Mouse (Mus musculus) liver, embryonic 12.5 days (tissue): Measurements from ENCODE around the gene Lrrc8b. TPM values are rescaled to one million over a fixed set of nuclear protein-coding genes. Genes with fewer than 3 reads are reported as not detected.

Experiments
- ATAC-seq: fragments of 200-750 bp; cut with Nextera tagmentation; 2 replicates; pipeline ENCODE4 v1.8.0; 2017; ENCODE audit warnings: moderate number of reproducible peaks, mild to moderate bottlenecking, moderate library complexity
- H3K27ac ChIP-seq: fragments of 300-500 bp; sonication (generic); 2 replicates; pipeline ENCODE4 v1.5.1; 2016; ENCODE audit warnings: mild to moderate bottlenecking
- H3K27me3 ChIP-seq: fragments of 300-500 bp; sonication (generic); replicated peaks from 2 replicates; pipeline ENCODE4 v1.6.1; 2016; ENCODE audit warnings: mild to moderate bottlenecking, moderate library complexity
- H3K36me3 ChIP-seq: fragments of 300-500 bp; sonication (generic); 2 replicates; pipeline ENCODE4 v1.6.1; 2016; ENCODE audit warnings: mild to moderate bottlenecking, moderate library complexity
- H3K4me1 ChIP-seq: fragments of 300-500 bp; sonication (generic); 2 replicates; pipeline ENCODE4 v1.6.1; 2016
- H3K4me2 ChIP-seq: fragments of 300-500 bp; sonication (generic); 2 replicates; pipeline ENCODE4 v1.6.1; 2016; ENCODE audit warnings: mild to moderate bottlenecking, moderate library complexity
- H3K4me3 ChIP-seq: fragments of 300-500 bp; sonication (generic); 2 replicates; pipeline ENCODE4 v1.5.1; 2016; ENCODE audit warnings: mild to moderate bottlenecking, moderate library complexity
- H3K9ac ChIP-seq: fragments of 300-500 bp; sonication (generic); 2 replicates; pipeline ENCODE4 v1.6.1; 2016; ENCODE audit warnings: mild to moderate bottlenecking, moderate library complexity
- H3K9me3 ChIP-seq: fragments of 300-500 bp; sonication (generic); replicated peaks from 2 replicates; pipeline ENCODE4 v1.6.1; 2016; ENCODE audit warnings: mild to moderate bottlenecking, moderate library complexity
- WGBS: fragments of 180-500 bp; shearing (Covaris S2); methylation state at CpG from one replicate; pipeline ENCODE4 v1.1.7; 2016; ENCODE audit not compliant: insufficient replicate concordance; 5-methylcytosine and 5-hydroxymethylcytosine counted together
- polyA plus RNA-seq: library from polyadenylated mRNA; unstranded; fragments of >200 nt; fragmentation: Nextera tagmentation; extraction: Ambion mirVana; gene quantifications from 2 replicates; pipeline ENCODE4 v1.2.1, GENCODE M21; 2016

Gene Lrrc8b
- polyA plus RNA-seq, 1 experiment from 2014 or later, result 7.5 TPM

DNA sequence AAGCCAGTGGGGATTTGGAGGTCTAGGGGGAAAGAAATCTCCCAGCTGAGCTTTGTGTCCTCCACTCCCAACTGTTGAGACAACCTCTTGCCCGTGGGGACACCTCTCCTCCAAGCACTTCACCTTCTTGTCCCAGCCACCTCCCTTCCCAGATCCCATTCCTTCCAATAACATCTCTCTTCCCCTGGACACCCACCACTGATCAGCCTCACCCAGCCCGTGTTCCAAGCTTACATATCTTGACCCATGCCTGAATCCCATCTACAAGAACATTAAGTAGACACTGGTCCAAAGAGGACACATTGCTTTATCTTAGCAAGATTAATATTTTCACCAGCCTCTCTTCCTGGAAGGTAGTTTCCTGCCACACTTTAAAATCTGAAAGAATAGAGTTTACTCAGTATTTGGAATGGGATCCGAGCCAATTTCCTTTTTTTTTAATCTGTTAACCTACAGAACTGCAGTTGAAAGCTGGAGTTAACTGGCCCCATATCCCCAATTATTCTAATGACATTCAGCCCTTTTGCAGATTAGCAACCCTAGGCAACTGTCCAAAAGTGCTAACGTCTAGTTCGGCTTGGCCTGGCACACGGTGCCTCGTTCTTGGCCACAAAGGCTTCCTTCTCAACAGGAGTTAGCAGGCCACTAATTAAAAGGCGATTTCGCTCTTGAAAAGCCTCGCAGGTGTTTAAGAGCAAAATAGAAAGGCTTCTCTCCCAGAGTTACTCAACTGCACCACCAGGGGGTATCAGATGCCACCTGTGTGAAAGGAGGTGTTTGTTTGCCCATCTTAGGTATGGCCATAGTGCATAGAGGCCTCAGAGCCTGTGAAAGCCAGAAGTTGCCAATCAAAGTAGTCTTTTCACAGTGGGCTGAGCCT is 77.0 kb downstream of the Lrrc8b start:
- no peak overlapping the region for H3K4me3 ChIP-seq
- no peaks in the 10 kb centered on the region for H3K9me3 ChIP-seq
- H3K27me3 ChIP-seq, result peaks cover 16% of the 10 kb centered on the region
- peaks cover 16% of the 10 kb centered on the region for H3K4me1 ChIP-seq
- H3K4me2 ChIP-seq, result no peak overlapping the region
- WGBS, result 54% methylated on average over 10 of the region's 10 CpGs
- ATAC-seq, result no peak
- H3K27ac ChIP-seq, result no peak overlapping the region
- H3K36me3 ChIP-seq, result peaks cover 11% of the 10 kb centered on the region; the same call in 1 of the 2 replicates
- no peak overlapping the region for H3K9ac ChIP-seq

DNA sequence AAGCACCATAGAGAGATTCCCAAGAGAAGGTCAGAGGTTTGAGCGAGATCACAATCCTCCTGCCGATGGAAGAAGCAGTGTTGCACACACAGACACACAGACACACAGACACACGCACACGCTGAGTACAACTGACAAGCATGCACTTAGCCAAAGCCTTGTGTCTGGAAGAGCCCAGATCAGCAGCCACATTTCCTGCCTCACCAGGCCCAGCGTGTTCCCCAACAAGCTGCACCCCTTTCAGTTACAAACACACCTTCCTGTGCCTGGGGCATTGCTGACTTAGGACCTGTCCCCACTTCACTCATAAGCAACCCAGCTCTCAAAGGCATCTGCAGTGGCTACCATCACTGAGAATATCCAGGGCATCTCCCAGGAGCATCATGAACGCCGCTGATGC is 77.8 kb downstream of the Lrrc8b start:
- Histone ChIP-seq H3K27ac (no peak overlapping the region), H3K4me2 (no peak overlapping the region), H3K4me3 (no peak overlapping the region), H3K27me3 (peaks cover 19% of the 10 kb centered on the region), H3K9ac (no peak overlapping the region), H3K9me3 (no peaks in the 10 kb centered on the region), H3K4me1 (peaks cover 16% of the 10 kb centered on the region), H3K36me3 (peaks cover 11% of the 10 kb centered on the region; the same call in 1 of the 2 replicates)
- ATAC-seq, result no peak
- WGBS, result 75% methylated on average over 7 of the region's 7 CpGs

DNA sequence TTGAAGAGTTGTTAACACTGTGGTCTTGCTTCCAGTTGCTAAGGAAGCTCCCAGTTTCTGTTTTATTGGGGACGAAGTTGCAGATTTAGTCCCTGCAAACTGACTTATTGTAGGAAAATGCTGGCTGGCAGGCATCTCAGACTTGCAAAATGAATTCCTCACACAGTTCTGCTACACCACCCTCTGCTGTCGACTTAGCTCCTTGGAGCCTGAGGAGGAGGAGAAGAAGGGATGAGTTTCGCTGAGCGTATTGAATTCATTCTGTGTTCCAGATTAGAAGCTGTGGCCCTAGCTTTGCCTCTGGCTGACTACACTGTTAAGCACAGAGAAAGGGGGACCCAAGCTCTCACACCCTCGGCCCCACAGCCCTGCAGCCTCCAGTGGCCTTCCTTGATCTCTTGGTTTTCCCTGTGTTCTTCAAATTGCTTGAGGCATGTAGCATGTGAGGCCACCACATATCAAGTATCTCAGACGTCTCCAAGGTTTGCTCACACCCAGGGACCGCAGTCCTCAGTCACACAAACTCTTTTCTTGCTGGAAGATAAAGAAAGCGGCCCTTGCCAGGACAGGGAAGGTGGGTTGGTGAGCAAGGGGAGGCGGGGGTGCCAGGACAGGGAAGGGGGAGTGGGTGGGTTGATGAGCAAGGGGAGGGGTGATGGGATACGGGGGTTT is 78.8 kb downstream of the Lrrc8b start:
- ATAC-seq, result no peak
- H3K4me2 ChIP-seq, result peak overlapping the region; percentile 62
- H3K27ac ChIP-seq, result no peak overlapping the region
- peaks cover 20% of the 10 kb centered on the region for H3K4me1 ChIP-seq
- H3K4me3 ChIP-seq, result no peak overlapping the region
- H3K27me3 ChIP-seq, result peaks cover 19% of the 10 kb centered on the region
- 48% methylated on average over 10 of the region's 10 CpGs for WGBS
- no peak overlapping the region for H3K9ac ChIP-seq
- peaks cover 11% of the 10 kb centered on the region; the same call in 1 of the 2 replicates for H3K36me3 ChIP-seq
- no peaks in the 10 kb centered on the region for H3K9me3 ChIP-seq

GRCm38 (mm10) chr5:105494918-105495901 is 79.6 kb downstream of the Lrrc8b start:
- 10% methylated on average over 22 of the region's 24 CpGs for WGBS
- peaks cover 9% of the 10 kb centered on the region; the same call in 1 of the 2 replicates for H3K36me3 ChIP-seq
- H3K27me3 ChIP-seq, result peaks cover 19% of the 10 kb centered on the region
- H3K9me3 ChIP-seq, result no peaks in the 10 kb centered on the region
- H3K4me1 ChIP-seq, result peaks cover 25% of the 10 kb centered on the region
- peak; percentile 72 for ATAC-seq
- H3K4me2 ChIP-seq, result peak overlapping the region; percentile 62
- no peak overlapping the region for H3K27ac ChIP-seq
- H3K9ac ChIP-seq, result 0 out of 2 replicates have a peak overlapping the region, but pooled peaks have one; percentile 17
- H3K4me3 ChIP-seq, result peak overlapping the region; percentile 32

GRCm38 (mm10) chr5:105496133-105496532 is 80.6 kb downstream of the Lrrc8b start:
- ATAC-seq, result no peak
- peaks cover 19% of the 10 kb centered on the region for H3K27me3 ChIP-seq
- no peaks in the 10 kb centered on the region for H3K9me3 ChIP-seq
- H3K4me1 ChIP-seq, result peaks cover 25% of the 10 kb centered on the region
- WGBS, result 66% methylated on average over 4 of the region's 4 CpGs
- no peak overlapping the region for H3K9ac ChIP-seq
- no peak overlapping the region for H3K4me2 ChIP-seq
- no peaks in the 10 kb centered on the region for H3K36me3 ChIP-seq
- H3K27ac ChIP-seq, result no peak overlapping the region
- no peak overlapping the region for H3K4me3 ChIP-seq

DNA sequence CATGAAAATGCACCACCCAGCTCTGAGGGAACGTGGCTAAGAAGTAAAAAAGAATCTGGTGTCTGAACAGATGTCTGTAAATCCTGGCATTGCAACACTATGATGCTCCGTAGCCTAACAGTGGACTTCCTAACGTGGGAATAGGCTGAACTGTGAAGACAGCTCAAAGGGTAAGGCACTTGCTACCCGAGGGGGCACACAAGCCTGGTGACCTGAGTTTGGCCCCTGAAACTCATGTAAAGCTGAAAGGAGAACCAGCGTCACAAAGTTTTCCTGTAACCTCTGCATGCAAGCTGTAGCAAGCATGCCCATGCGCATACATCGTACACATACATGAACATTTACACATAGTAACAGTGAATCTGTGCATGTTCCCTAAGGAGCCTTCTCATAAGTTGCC is 81.0 kb downstream of the Lrrc8b start:
- Histone ChIP-seq H3K4me1 (peaks cover 25% of the 10 kb centered on the region), H3K4me2 (no peak overlapping the region), H3K27me3 (peaks cover 19% of the 10 kb centered on the region), H3K9me3 (no peaks in the 10 kb centered on the region), H3K36me3 (no peaks in the 10 kb centered on the region), H3K27ac (no peak overlapping the region), H3K4me3 (no peak overlapping the region), H3K9ac (no peak overlapping the region)
- no peak for ATAC-seq
- 74% methylated on average over 7 of the region's 7 CpGs for WGBS

GRCm38 (mm10) chr5:105498429-105499000 is 82.9 kb downstream of the Lrrc8b start:
- Histone ChIP-seq H3K27me3 (peaks cover 19% of the 10 kb centered on the region), H3K9ac (no peak overlapping the region), H3K9me3 (peaks cover 7% of the 10 kb centered on the region), H3K27ac (no peak overlapping the region), H3K4me1 (peaks cover 25% of the 10 kb centered on the region), H3K4me3 (no peak overlapping the region), H3K36me3 (no peaks in the 10 kb centered on the region), H3K4me2 (no peak overlapping the region)
- no peak for ATAC-seq
- WGBS, result 67% methylated on average over 4 of the region's 4 CpGs

DNA sequence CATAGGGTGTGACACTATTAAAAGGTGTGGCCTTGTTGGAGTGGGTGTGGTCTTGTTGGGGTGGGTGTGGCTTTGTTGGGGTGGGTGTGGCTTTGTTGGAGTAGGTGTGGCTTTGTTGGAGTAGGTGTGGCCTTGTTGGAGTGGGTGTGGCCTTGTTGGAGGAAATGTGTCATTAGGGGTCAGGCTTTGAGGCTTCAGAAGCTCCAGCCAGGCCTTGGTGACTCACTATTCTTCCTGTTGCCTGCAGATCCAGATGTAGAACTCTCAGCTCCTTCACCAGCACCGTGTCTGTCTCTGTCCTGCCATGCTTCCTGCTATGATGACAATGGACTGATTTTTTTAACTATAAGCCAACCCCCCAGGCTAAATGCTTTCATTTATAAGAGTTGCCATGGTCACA is 83.8 kb downstream of the Lrrc8b start:
- no peak overlapping the region for H3K4me3 ChIP-seq
- ATAC-seq, result no peak
- no peak overlapping the region for H3K27ac ChIP-seq
- no peaks in the 10 kb centered on the region for H3K36me3 ChIP-seq
- 29% methylated on average over 1 of the region's 1 CpGs for WGBS
- H3K4me1 ChIP-seq, result peaks cover 23% of the 10 kb centered on the region
- no peak overlapping the region for H3K4me2 ChIP-seq
- H3K9ac ChIP-seq, result no peak overlapping the region
- H3K27me3 ChIP-seq, result peaks cover 19% of the 10 kb centered on the region
- H3K9me3 ChIP-seq, result peaks cover 8% of the 10 kb centered on the region

DNA sequence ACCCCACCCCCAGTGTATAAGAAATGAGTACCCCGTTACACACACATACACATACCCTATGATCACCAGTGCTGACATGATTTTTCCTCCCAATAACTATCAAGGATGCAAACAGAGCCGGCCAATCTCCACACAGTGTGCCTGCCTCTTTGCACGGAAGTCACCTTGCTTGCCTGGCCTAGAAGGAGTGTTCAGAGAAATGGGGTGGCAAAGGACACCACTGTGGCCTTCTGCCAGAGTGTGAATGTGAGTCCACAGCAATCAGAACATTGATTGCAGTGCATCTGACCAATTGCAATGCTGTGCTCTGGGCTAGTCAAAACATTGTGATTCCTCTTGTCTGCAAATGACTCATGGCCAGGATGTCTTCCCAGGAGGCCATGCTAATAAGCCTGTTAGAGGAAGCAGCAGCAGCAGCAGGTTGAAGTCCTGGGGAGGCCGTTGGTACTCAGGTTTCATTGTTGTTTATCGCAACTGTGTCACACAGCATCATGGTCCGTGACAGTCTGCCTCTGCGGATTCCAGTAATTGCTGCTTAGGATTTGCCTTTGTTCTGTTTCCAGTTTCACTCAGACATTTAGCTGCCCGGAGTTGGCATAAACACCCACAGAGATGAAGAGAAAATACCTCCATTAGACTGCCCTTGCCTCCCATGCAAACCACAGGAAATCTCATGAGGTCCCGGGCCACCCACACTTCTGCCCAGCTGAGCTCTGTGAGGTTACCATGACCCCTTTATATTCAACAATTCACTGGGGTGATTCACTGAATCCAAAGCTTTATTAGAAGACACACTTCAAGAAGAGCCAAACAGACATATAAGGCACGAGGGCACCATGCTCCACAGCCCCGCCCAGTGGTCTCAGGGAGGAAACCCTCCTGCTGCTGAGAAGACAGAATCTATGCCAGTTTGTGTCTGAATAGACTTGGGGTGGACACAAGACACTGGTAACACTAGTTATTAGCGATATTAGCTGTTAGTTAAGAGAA is 84.9 kb downstream of the Lrrc8b start:
- no peak overlapping the region for H3K27ac ChIP-seq
- peaks cover 13% of the 10 kb centered on the region for H3K4me1 ChIP-seq
- H3K9ac ChIP-seq, result no peak overlapping the region
- 56% methylated on average over 12 of the region's 12 CpGs for WGBS
- peaks cover 19% of the 10 kb centered on the region for H3K27me3 ChIP-seq
- peaks cover 8% of the 10 kb centered on the region for H3K9me3 ChIP-seq
- H3K4me3 ChIP-seq, result no peak overlapping the region
- H3K4me2 ChIP-seq, result no peak overlapping the region
- H3K36me3 ChIP-seq, result no peaks in the 10 kb centered on the region
- no peak for ATAC-seq

- Histone ChIP-seq H3K4me3 (no peak overlapping the region), H3K4me1 (peaks cover 9% of the 10 kb centered on the region), H3K36me3 (no peaks in the 10 kb centered on the region), H3K27me3 (peaks cover 13% of the 10 kb centered on the region), H3K27ac (no peak overlapping the region), H3K4me2 (no peak overlapping the region), H3K9me3 (peaks cover 8% of the 10 kb centered on the region), H3K9ac (no peak overlapping the region)
- WGBS, result 69% methylated on average over 3 of the region's 3 CpGs
- ATAC-seq, result no peak
Observed at GRCm38 (mm10) chr5:105501136-105501535, 85.6 kb downstream of the Lrrc8b start.
